Mouse (Mus musculus): Measurements from ENCODE around the gene I830077J02Rik.
"Not testable (repeated sequence)": the region's sequence is repeated elsewhere in the genome, so short reads cannot be mapped to it uniquely, and the experiment has no call there.

Gene I830077J02Rik

GRCm38 (mm10) chr3:105920743-105921142, 11.7 kb downstream of the I830077J02Rik start:
- CTCF ChIA-PET: not testable (repeated sequence)

- CTCF ChIA-PET: no interaction called here
Observed at GRCm38 (mm10) chr3:105918355-105918745, 14.1 kb downstream of the I830077J02Rik start.

- CTCF ChIA-PET: no interaction called here
Observed at GRCm38 (mm10) chr3:105917656-105918354, 14.7 kb downstream of the I830077J02Rik start.

GRCm38 (mm10) chr3:105916455-105916854, 16.0 kb downstream of the I830077J02Rik start:
- CTCF ChIA-PET: not testable (repeated sequence)

- CTCF ChIA-PET: no interaction called here
Observed at GRCm38 (mm10) chr3:105915281-105915680, 17.2 kb downstream of the I830077J02Rik start.

GRCm38 (mm10) chr3:105913839-105914681, 18.4 kb downstream of the I830077J02Rik start:
- CTCF ChIA-PET: no interaction called here

GRCm38 (mm10) chr3:105912097-105912880, 20.2 kb downstream of the I830077J02Rik start:
- CTCF ChIA-PET: interaction anchor here (0.6 kb wide), 1 partner anchor 260 kb away, joined by 3 read pairs; no protein-coding TSS in a partner anchor

GRCm38 (mm10) chr3:105910519-105911190, 21.8 kb downstream of the I830077J02Rik start:
- CTCF ChIA-PET: no interaction called here

GRCm38 (mm10) chr3:105908976-105909375, 23.5 kb downstream of the I830077J02Rik start:
- CTCF ChIA-PET: no interaction called here

GRCm38 (mm10) chr3:105907956-105908655, 24.4 kb downstream of the I830077J02Rik start:
- CTCF ChIA-PET: interaction anchor here (1.0 kb wide), 1 partner anchor 241 kb away, joined by 3 read pairs; no protein-coding TSS in a partner anchor

- CTCF ChIA-PET: interaction anchor here (1.1 kb wide), 1 partner anchor 230 kb away, joined by 4 read pairs; no protein-coding TSS in a partner anchor
Observed at GRCm38 (mm10) chr3:105904721-105905120, 27.7 kb downstream of the I830077J02Rik start.

GRCm38 (mm10) chr3:105904213-105904612, 28.3 kb downstream of the I830077J02Rik start:
- CTCF ChIA-PET: interaction anchor here (0.7 to 1.1 kb wide), 2 partner anchors 197 to 229 kb away, joined by 4 to 6 read pairs; no protein-coding TSS in a partner anchor

GRCm38 (mm10) chr3:105901468-105901867, 31.0 kb downstream of the I830077J02Rik start:
- CTCF ChIA-PET: no interaction called here

- CTCF ChIA-PET: no interaction called here
Observed at GRCm38 (mm10) chr3:105900716-105901115, 31.7 kb downstream of the I830077J02Rik start.

GRCm38 (mm10) chr3:105900266-105900665, 32.2 kb downstream of the I830077J02Rik start:
- CTCF ChIA-PET: interaction anchor here (0.7 kb wide), 1 partner anchor 27 kb away, joined by 3 read pairs; no protein-coding TSS in a partner anchor

GRCm38 (mm10) chr3:105899394-105900147, 32.9 kb downstream of the I830077J02Rik start:
- CTCF ChIA-PET: interaction anchor here (0.5 to 0.7 kb wide), 2 partner anchors 28 to 279 kb away, joined by 3 to 7 read pairs; no protein-coding TSS in a partner anchor

- CTCF ChIA-PET: interaction anchor here (0.7 kb wide), 1 partner anchor 177 kb away, joined by 19 read pairs; no protein-coding TSS in a partner anchor
Observed at GRCm38 (mm10) chr3:105898861-105899260, 33.6 kb downstream of the I830077J02Rik start.

GRCm38 (mm10) chr3:105898325-105898724, 34.1 kb downstream of the I830077J02Rik start:
- CTCF ChIA-PET: interaction anchor here (0.7 kb wide), 1 partner anchor 176 kb away, joined by 19 read pairs; no protein-coding TSS in a partner anchor

- CTCF ChIA-PET: interaction anchor here (0.5 kb wide), 1 partner anchor 48 kb away, joined by 3 read pairs; no protein-coding TSS in a partner anchor
Observed at GRCm38 (mm10) chr3:105896811-105897210, 35.7 kb downstream of the I830077J02Rik start.

Data from spleen, embryonic (tissue).